Mouse (Mus musculus) embryo, embryonic 10 days (tissue): ENCODE measurements around the gene Rad51b.

Experiments
- DNase-seq: peaks from one replicate; pipeline ENCODE4 v3.0.0-alpha.2; 2015; ENCODE audit warnings: low spot score

The Rad51b gene

DNA sequence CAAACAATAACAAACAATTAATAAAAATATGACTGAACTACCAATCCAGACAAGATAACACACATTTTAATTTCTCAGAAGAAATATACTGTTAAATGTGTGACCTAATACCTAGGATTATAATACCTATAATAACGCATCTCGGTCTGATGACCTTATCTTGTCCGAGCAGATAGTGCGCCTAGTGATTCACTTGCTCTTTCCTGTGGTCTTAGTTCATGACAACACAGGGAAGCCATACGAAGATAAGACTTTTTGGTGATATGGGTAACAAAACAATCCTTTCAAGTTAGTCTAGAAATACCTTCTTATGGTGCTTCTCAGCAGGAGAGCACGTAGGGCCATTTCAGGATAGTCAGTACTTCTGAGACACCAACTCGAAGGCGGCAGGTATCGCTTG, 472.7 kb downstream of the Rad51b start:
- DNase-seq: no peak

- DNase-seq: no peak
Measured at GRCm38 (mm10) chr12:79771194-79771593, 474.1 kb downstream of the Rad51b start.

DNA sequence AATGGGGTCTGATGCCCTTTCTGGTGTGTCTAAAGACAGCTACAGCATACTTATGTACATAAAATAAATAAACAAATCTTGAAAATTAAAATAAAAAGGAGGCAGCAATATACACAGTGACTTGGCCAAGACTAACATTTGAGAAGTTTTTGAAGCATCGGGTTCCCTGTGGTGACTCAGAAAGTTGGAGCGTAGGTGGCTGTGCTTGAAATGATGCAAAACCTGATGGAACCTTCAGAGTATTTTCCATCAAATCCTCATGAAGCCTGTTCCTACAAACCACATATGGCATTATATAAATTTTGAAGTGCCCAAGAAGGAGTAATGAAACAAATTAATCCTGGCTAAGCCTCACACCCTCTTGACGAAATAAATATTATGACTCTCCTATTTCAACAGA, 474.7 kb downstream of the Rad51b start:
- no peak for DNase-seq

GRCm38 (mm10) chr12:79773246-79773645, 476.2 kb downstream of the Rad51b start:
- DNase-seq: no peak

- DNase-seq: no peak
Measured at GRCm38 (mm10) chr12:79774571-79774970, 477.5 kb downstream of the Rad51b start.

- no peak for DNase-seq
Measured at GRCm38 (mm10) chr12:79776828-79777227, 479.7 kb downstream of the Rad51b start.

DNA sequence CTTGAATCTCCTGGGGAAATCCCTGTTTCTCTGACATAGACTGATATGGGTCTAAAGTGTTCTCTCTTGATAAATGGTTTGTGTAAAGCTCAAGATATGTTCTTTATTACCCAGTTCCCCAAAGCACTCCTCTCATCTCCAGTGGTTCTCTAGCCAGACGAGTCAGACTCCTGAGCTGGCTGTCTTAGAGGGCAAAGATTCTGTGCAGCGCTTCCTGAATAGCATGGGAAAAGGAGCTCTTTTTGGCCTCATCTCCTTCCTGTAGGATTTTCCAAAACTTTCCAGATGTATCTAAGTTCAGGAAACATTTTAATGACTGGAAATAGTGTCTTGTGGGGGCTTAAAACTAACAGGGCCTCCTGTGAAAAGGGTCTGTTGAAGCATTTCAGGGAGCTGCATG, 483.7 kb downstream of the Rad51b start:
- DNase-seq: no peak

DNA sequence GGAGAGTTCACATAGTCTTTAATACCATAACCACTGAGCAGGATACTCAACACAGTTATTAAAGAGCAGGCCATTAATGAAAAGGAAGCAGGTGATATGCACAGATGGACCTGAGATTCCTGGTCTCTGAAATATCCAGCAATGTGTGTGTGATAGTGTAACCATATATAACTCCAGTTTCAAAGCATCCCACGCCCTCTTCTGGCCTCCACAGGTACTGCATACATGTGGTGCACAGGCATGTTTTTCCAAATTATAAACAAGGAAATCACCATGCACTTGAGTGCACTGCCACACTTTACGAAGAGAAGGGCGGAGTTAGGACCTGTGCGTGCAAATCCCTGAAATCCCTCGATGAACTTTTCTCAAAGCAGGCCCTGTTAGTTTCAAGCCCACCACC, 484.7 kb downstream of the Rad51b start:
- no peak for DNase-seq

DNA sequence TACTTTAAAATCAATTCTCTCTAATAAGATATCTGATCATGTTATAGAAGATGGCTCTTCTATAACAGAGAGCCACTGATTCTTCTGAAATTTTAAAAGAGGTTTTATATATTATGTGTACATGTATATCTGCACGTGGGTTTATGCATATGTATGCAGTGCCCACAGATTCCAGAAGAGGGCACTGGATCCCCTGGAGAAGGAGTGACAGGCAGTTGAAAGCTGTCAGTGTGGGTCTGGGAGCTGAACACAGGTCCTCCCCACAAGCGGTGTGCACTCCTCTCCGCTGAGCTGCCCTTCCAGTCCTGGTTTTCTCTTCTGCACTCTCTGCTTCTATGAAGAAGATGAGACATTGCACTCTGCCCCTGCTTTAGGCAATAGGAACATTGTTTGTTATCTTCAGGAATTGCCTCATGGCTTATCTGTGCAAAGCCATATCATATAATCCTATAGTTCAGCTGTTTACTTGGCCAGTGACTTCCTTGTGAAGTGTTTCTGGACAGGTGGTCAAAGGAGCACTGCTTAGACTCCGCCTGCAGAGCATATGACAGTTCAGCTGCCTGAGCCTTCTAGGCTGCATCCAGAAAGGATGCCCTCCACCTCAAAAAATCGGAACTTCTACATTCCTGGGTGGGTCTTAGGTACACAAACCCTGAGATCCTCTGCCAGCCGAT, 485.5 kb downstream of the Rad51b start:
- no peak for DNase-seq

DNA sequence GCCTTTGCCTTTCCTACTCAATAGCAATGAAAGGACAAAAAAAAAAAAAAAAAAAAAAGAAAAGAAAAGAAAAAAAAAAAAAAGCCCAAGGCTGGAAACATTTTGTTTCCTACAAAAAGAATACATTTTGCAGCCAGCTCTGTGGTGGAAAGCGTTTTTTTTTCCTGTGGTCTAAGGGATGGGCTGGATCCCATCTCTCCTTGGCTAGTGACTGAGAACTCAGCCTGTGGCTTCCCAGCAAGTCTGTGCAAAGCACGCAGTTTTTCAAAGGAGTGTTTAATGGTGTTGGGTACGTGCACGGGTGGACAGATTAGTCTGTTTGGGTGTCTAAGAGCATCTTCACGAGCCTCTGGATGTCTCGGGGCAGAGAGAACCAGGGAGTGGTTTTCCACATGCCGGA, 487.1 kb downstream of the Rad51b start:
- no peak for DNase-seq

DNA sequence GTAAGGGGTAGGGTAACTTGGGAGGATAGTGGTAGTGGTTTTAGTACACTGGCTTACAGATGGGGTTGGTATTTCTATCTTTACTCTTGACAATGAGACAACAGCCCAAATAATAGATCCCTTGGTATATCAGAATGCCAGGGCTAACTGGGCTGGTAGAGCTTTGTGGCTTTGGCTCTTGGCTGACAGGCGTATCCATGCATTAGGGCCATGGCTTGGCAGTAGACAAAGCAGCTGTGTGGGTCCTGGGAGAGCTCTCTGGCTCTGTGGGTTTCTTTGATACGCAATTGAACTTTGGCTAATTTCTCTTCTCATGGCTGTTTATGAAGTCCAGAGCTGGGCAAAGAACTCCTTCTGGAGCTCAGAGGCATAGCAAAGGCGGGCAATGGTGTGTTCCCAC, 488.6 kb downstream of the Rad51b start:
- no peak for DNase-seq

DNA sequence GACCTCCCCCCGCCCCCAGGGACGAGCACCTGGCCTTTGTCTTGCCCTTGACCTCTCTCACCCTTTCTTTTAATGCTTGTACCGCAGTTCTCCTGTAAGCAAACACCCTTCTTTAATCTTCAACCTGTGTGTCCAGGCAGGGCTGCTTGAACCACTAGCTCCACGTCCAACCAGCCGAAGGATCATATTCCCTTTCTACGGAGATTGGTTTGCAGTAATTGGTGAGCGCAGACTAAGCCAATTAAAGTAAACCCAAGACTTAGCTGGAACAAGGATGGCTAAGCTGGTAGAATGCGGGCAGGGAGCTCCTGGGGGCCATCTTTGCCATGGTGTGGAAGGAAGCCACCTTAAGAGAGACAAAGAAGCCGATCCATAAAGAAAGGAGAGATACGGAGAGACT, 490.5 kb downstream of the Rad51b start:
- no peak for DNase-seq

DNA sequence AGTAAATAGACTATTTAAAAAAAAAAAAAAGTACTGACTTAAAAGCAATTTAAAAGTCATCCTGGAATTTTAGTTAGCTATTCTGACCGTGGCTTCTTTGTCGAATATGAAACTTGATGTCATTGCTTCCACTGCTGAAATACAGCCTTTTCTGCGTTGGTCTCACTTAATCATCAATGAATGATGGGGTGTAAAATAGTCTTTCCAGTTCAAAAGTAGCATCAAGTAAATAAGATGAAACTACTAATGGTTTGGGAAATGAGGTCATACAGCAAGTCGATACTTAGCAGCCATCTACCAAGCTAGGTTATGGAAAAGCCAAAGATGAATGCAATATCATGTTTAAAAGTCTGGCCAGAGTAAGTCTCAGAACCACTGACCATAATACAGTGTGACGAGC, 491.3 kb downstream of the Rad51b start:
- DNase-seq: no peak

DNA sequence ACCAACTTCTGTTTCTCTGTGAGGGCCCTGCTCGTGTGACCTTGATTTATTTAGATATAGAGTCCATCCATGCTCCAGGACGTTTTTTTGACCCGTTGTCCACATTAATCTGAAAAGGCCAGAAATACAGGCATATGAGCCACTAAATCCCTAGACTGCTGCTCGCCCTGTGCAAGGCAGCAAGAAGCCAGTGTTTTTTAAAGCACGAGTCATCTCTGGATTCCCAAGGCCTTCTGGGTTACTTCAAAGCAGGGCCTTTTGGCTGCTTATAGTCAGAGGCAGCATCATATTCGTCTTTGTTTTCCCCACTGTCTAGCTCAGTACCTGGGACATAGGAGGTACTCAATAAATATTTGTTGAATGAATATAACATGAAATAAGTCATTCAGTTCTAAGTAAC, 492.4 kb downstream of the Rad51b start:
- DNase-seq: no peak

DNA sequence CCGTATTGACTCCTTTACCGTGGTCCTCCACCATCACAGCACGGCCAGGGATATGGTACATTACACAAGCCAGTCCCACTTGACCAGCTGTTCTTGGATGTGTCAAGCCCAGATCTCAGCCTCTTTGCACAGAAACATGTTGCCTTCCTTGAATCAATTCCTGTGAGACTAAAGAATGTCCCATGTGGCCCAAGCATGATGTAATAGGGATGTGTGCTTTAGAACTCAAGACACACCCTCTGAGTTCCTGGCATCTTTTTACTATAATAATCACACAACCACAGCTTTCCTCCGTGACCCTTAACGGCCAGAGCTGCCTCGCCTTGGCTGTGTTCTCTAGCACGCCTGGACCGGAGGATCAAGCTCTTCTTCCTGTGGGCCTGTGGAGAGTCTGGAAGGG, 496.3 kb downstream of the Rad51b start:
- DNase-seq: no peak

DNA sequence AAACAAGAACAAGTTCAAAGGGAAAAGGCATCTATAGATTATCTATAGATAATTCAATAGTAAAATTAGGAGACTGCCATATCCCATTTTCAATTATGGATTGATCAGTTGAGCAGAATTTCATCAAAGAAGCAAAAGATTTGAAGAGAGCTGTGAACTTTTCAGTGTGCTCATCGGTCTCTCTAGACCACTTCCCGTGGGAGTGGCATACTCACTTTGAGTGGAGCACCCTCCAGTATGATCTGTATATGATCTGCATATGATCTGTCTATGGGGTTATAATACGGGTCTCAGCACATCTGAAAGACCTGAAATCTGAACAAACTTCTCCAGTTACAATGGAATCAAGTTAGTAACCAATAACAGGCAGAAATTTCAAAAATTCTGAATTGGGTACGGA, 497.7 kb downstream of the Rad51b start:
- DNase-seq: no peak

GRCm38 (mm10) chr12:79796260-79796659, 499.2 kb downstream of the Rad51b start:
- no peak for DNase-seq

DNA sequence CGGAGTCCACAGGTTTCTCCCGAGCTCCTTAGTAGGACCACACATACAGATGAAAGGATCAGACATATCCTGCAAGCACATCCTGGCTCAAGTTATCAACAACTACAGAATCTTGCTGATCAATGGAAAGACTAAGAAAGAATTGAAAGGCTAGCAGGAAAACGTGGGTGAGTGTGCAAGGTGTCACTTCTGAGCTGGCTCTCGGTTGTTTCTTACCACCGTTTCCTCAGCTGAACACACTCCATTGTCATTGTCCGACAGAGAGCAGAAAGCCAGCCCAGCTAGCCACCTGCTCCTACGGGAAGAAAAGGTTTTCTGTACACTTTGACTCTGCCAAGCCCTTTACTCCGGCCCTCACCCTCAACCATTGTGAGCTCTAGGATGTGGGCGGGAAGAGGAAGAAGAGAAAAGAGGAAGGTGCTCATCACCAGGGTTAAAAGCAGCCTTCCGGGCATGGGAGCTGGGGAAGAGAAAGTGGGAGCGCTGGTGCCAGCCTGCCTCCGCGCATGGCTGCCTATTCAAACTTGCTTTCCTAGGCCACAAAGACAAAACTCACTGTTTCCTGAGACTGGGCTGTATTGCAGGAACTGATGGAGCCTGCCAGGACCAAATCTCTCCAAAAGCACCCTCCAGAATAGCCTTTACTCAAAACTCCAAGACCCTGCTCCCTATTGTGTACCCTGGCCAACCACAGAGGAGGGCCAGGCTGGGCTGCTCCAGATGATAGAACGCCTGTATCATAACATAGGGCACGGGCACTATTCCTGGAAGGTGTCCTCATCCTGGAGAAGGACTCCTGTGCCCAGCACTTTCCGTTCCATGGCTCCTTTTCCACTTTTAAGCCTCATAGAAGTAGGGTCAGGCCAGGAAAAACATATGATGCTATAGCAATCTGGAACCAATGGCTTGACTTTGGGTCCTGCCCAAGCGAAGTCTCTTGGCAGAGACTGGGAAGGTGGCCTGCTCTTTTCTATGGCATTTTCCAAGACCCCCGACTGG, 500.0 kb downstream of the Rad51b start:
- DNase-seq: no peak

DNA sequence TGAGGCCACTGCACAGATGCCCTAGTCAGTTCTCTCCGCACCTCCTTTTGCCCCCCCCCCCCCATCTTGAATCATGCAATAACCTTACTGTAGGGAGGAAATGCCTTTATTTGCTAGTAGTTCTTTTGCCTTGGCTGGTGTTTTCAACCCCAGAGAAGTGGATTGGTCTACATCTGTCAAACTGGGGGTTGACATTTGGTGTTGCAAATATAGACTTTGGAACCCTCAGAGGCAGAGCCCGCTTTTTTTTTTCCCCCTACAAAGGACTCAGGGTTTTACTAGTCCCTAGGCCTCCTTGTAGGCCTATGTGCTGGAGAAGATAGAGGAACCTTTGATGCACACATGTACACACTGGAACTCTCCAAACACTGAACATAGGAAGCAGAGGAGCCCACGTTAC, 501.4 kb downstream of the Rad51b start:
- DNase-seq: no peak

- peak; percentile 61 for DNase-seq
Measured at GRCm38 (mm10) chr12:79799370-79799769, 502.3 kb downstream of the Rad51b start.

GRCm38 (mm10) chr12:79803670-79804069, 506.6 kb downstream of the Rad51b start:
- DNase-seq: no peak

DNA sequence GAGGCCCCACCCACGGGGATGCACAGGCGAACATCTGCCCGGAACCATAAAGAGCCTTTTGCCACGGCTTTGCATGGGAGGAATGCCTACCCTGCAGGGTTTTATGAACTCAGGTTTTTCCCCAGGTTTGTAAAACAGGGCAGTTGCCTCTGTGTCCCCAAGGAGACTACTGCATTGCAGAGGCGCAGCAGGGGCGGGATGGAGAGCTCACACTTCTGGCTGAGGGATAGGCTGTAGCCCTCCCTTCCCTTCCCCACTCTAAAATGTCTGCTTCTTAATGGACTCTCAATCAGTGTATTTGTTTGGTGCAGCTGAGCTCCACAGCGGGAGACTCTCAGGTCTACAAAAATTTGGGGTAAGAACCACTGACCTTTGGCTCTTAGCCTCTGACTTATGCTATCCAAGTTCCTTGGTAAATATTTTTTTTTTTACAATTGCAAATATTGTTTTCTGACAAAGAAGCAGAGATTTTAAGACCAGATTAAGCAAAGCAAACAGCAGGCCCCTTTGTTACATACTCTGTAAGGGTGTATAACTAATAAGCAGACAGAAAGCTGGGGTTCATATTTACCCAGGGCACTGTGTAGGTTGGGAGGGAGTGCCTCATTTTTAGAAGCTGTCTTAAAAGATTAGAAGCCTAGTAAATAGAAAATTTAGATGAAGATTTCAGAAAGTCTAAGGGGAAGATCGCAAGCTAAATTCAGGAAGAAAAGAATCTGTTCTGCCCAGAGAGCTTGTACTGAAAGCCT, 507.9 kb downstream of the Rad51b start:
- DNase-seq: peak; percentile 72

DNA sequence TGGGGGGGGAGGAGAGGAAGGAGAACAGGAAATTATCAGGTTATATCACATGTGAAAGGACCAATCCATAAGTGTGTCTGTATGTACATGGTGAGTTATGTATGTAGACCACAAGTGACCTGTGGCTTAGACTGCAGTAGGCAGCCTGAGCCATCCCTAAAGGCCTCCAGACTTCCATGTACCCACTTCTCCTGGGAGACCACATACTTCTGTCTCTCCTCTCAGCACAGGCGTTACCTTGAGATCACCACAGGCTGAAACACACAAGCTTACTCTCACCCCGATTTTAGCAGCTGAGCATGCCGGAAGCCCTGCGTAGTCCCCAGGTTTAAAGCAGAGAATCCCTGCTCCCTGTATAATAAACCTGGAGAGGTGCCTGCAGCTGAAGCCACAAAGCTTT, 509.9 kb downstream of the Rad51b start:
- no peak for DNase-seq
